In the genomic region with DNA sequence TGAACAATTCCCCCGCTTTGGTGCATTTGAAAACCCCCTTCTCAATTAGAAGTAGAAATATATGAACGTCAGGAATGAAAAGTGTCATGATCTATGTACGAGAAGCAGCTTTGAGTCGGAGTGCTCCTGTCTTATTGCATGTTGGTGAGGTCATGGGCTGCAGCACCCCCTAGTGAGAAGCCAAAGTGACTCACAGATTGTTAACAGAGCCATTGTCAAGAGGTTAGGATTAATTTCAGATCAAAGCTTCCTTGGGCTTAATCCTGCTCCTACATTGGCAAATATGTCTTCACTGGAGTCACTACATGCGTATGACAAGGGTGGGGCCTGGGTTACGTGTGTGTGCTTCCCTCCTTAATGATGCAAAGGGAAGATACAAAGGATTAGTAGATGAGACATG, we compare ENCODE assay signal across 9 mouse cellular contexts.
DNase-seq lines count a peak whose midpoint lies in the region; ATAC-seq and TF ChIP-seq lines count a peak whose summit lies in the region.
"Had no signal": no experiment of that assay in that cellular context is flagged by ENCODE, and none has a peak within 500 bp of the region (broad histone marks: within the 10 kb centered on the region; RNA-seq: fewer than 3 reads in every experiment).

No protein-coding gene starts in this region.

- TF ChIP-seq EP300 in CH12.LX (IDR thresholded peaks at IDR 0.05; ENCODE audit: low read length) = no peak

- CTCF ChIA-PET in Patski (lab: Charles Lee) = interaction anchor here (1.4 to 1.6 kb wide), 2 partner anchors 9 to 10 kb away, joined by 3 to 4 read pairs; no protein-coding TSS in a partner anchor

- H3K27me3 ChIP-seq in intestine, postnatal 0 days (replicated peaks; ENCODE audit: control insufficient read depth, insufficient read depth, low read length) = no peaks in the 10 kb centered on the region
- H3K27me3 ChIP-seq in intestine, embryonic 16.5 days (replicated peaks; ENCODE audit: control insufficient read depth, insufficient read depth, low read length) = no peaks in the 10 kb centered on the region
- H3K27me3 ChIP-seq in CH12.LX (replicated peaks) (no peaks in the 10 kb centered on the region), Patski (peaks cover 4% of the 10 kb centered on the region)
- no peaks in the 10 kb centered on the region for H3K27me3 ChIP-seq in lung, embryonic 14.5 days (ENCODE audit: insufficient read depth, low read length)
- no peaks in the 10 kb centered on the region for H3K27me3 ChIP-seq in neural tube, embryonic 15.5 days (replicated peaks)

- in situ Hi-C loops in CH12.LX (cut with MboI; ENCODE audit: low pct_ligation_motif_present, low pct_unique_long_range_greater_than_20kb, low sequenced_read_pairs) = loop anchor here (10.0 kb wide), 1 partner anchor 411 kb away; no protein-coding TSS in a partner anchor
- in situ Hi-C loops in Patski (cut with MboI; ENCODE audit: low pct_unique_long_range_greater_than_20kb) = no loop called here

- H3K4me1 ChIP-seq in intestine, postnatal 0 days (replicated peaks; ENCODE audit: control insufficient read depth, insufficient read depth, low read length) = no peaks in the 10 kb centered on the region
- H3K4me1 ChIP-seq in intestine, embryonic 16.5 days (ENCODE audit: control insufficient read depth, insufficient read depth, low read length) = no peaks in the 10 kb centered on the region
- no peaks in the 10 kb centered on the region for H3K4me1 ChIP-seq in CH12.LX (ENCODE audit: control insufficient read depth in 1 of 2, insufficient read depth in 2 of 2)
- H3K4me1 ChIP-seq in lung, embryonic 14.5 days (ENCODE audit: insufficient read depth) = no peaks in the 10 kb centered on the region
- no peaks in the 10 kb centered on the region for H3K4me1 ChIP-seq in neural tube, embryonic 15.5 days

- no peaks in the 10 kb centered on the region; the same call in 1 of the 2 replicates for H3K79me2 ChIP-seq in CH12.LX (replicated peaks; ENCODE audit: control insufficient read depth, extremely low read depth, insufficient read depth, poor library complexity, severe bottlenecking)

- no peaks in the 10 kb centered on the region for H3K36me3 ChIP-seq in intestine, postnatal 0 days (ENCODE audit: control insufficient read depth, insufficient read depth)
- H3K36me3 ChIP-seq in intestine, embryonic 16.5 days (ENCODE audit: control insufficient read depth, insufficient read depth, low read length) = no peaks in the 10 kb centered on the region
- H3K36me3 ChIP-seq in CH12.LX (replicated peaks in 1 of 2; ENCODE audit: control insufficient read depth in 1 of 2, insufficient read depth in 1 of 2, low read length in 1 of 2) = no peaks in the 10 kb centered on the region
- no peaks in the 10 kb centered on the region for H3K36me3 ChIP-seq in lung, embryonic 14.5 days (ENCODE audit: insufficient read depth)
- H3K36me3 ChIP-seq in neural tube, embryonic 15.5 days = no peaks in the 10 kb centered on the region

- peak; percentile 38 for DNase-seq in CH12.LX (ENCODE audit: extremely low read depth)
- DNase-seq in Patski (ENCODE audit: low read depth, low spot score) = no peak
- peak; percentile 49 for DNase-seq in lung, embryonic 14.5 days
- no peak for DNase-seq in thymus, postnatal 36 days

- ATAC-seq in intestine, postnatal 0 days = no peak
- no peak for ATAC-seq in intestine, embryonic 16.5 days
- no peak for ATAC-seq in Patski
- ATAC-seq in lung, embryonic 14.5 days (ENCODE audit: insufficient read depth) = no peak
- ATAC-seq in neural tube, embryonic 15.5 days (ENCODE audit: low FRiP score) = no peak
- ATAC-seq: hindbrain, embryonic 16.5 days had no signal

- TF ChIP-seq POLR2A in CH12.LX (IDR thresholded peaks at IDR 0.05; ENCODE audit: low read depth, low read length) = no peak

- H3K27ac ChIP-seq in intestine, postnatal 0 days (ENCODE audit: low read depth, low read length) = no peak overlapping the region
- no peak overlapping the region for H3K27ac ChIP-seq in intestine, embryonic 16.5 days (ENCODE audit: low read length)
- no peak overlapping the region for H3K27ac ChIP-seq in CH12.LX (ENCODE audit: insufficient read depth, low read depth)
- no peak overlapping the region for H3K27ac ChIP-seq in lung, embryonic 14.5 days (ENCODE audit: low read depth)
- H3K27ac ChIP-seq in neural tube, embryonic 15.5 days (replicated peaks) = no peak overlapping the region

- WGBS in intestine, postnatal 0 days = 76% methylated on average over 6 of the region's 6 CpGs
- 72% methylated on average over 6 of the region's 6 CpGs for WGBS in intestine, embryonic 16.5 days
- WGBS in lung, embryonic 14.5 days = 69% methylated on average over 6 of the region's 6 CpGs
- 82% methylated on average over 6 of the region's 6 CpGs for WGBS in neural tube, embryonic 15.5 days

- POLR2A ChIA-PET in Patski (lab: Charles Lee) = no interaction called here

- TF ChIP-seq CTCF in intestine, postnatal 0 days (IDR thresholded peaks at IDR 0.05; ENCODE audit: low read depth) = peak; percentile 67
- TF ChIP-seq CTCF in CH12.LX (conservative IDR thresholded peaks at IDR 0.05 in 1 of 2, IDR thresholded peaks at IDR 0.05 in 1 of 2; ENCODE audit: low read depth in 2 of 2, low read length in 2 of 2) (peak; percentile 34 to 81; a peak in 3 of 4 replicates), Patski (IDR thresholded peaks at IDR 0.05) (peak; percentile 27)
- TF ChIP-seq CTCF in lung, embryonic 14.5 days (IDR thresholded peaks at IDR 0.05; ENCODE audit: low read depth) = peak; percentile 59

- peak; percentile 79 for TF ChIP-seq RAD21 in CH12.LX (IDR thresholded peaks at IDR 0.05; ENCODE audit: low read depth, low read length)

- no peaks in the 10 kb centered on the region for H3K9me3 ChIP-seq in intestine, postnatal 0 days (ENCODE audit: control insufficient read depth)
- no peaks in the 10 kb centered on the region for H3K9me3 ChIP-seq in intestine, embryonic 16.5 days (ENCODE audit: control insufficient read depth, low read length)
- H3K9me3 ChIP-seq in CH12.LX (replicated peaks; ENCODE audit: low read length) = no peaks in the 10 kb centered on the region
- no peaks in the 10 kb centered on the region for H3K9me3 ChIP-seq in lung, embryonic 14.5 days (ENCODE audit: low read depth, low read length)
- H3K9me3 ChIP-seq in neural tube, embryonic 15.5 days (replicated peaks) = no peaks in the 10 kb centered on the region

- H3K9ac ChIP-seq in intestine, postnatal 0 days (ENCODE audit: low read depth, low read length) = no peak overlapping the region
- no peak overlapping the region for H3K9ac ChIP-seq in intestine, embryonic 16.5 days (ENCODE audit: low read depth, low read length)
- H3K9ac ChIP-seq in CH12.LX (ENCODE audit: insufficient read depth, low read depth) = no peak overlapping the region
- no peak overlapping the region for H3K9ac ChIP-seq in lung, embryonic 14.5 days
- H3K9ac ChIP-seq in neural tube, embryonic 15.5 days (replicated peaks) = no peak overlapping the region

- dilution Hi-C loops in CH12.LX (cut with MboI; ENCODE audit: extremely low pct_ligation_motif_present, extremely low pct_unique_long_range_greater_than_20kb, low sequenced_read_pairs) = no loop called here

- no peak overlapping the region for H3K4me3 ChIP-seq in intestine, postnatal 0 days (ENCODE audit: low read depth, low read length)
- H3K4me3 ChIP-seq in intestine, embryonic 16.5 days (ENCODE audit: low read length) = no peak overlapping the region
- no peak overlapping the region for H3K4me3 ChIP-seq in CH12.LX (replicated peaks in 1 of 3; ENCODE audit: low read depth in 2 of 3, low read length in 2 of 3, poor library complexity in 1 of 3)
- H3K4me3 ChIP-seq in lung, embryonic 14.5 days (ENCODE audit: low read depth, low read length) = no peak overlapping the region
- H3K4me3 ChIP-seq in neural tube, embryonic 15.5 days (replicated peaks) = no peak overlapping the region
- H3K4me3 ChIP-seq: erythroblast, embryonic 14.5 days had no signal

- no peak overlapping the region for H3K4me2 ChIP-seq in intestine, postnatal 0 days (replicated peaks; ENCODE audit: low read depth)
- no peak overlapping the region for H3K4me2 ChIP-seq in intestine, embryonic 16.5 days (ENCODE audit: low read depth, low read length)
- H3K4me2 ChIP-seq in CH12.LX (ENCODE audit: insufficient read depth, low read depth, poor library complexity, severe bottlenecking) = no peak overlapping the region
- H3K4me2 ChIP-seq in lung, embryonic 14.5 days = no peak overlapping the region
- H3K4me2 ChIP-seq in neural tube, embryonic 15.5 days = no peak overlapping the region

TF ChIP-seq in CH12.LX, 34 proteins besides CTCF, POLR2A, EP300 and RAD21:
- TF ChIP-seq IRF4 (IDR thresholded peaks at IDR 0.05; ENCODE audit: low read depth, low read length) = 0 out of 2 replicates have a peak, but pooled peaks have one; percentile 13
- no peak for TF ChIP-seq MAX (IDR thresholded peaks at IDR 0.05; ENCODE audit: low read length)
- TF ChIP-seq SMC3 (IDR thresholded peaks at IDR 0.05; ENCODE audit: low read depth, low read length) = peak; percentile 81
- no peak for TF ChIP-seq MXI1 (IDR thresholded peaks at IDR 0.05; ENCODE audit: low read depth, low read length)
- no peak for TF ChIP-seq ZNF384 (IDR thresholded peaks at IDR 0.05; ENCODE audit: low read depth, low read length)
- peak; percentile 12; the same call in 1 of the 2 replicates for TF ChIP-seq ZC3H11A (IDR thresholded peaks at IDR 0.05; ENCODE audit: low read depth, low read length)
- TF ChIP-seq CHD2 (IDR thresholded peaks at IDR 0.05; ENCODE audit: low read length) = no peak
- no peak for TF ChIP-seq JUN (IDR thresholded peaks at IDR 0.05; ENCODE audit: insufficient read depth, low read depth, low read length)

Comparison
In these comparisons a context has a peak if more than half of its experiments do, and no peak if none do; other contexts are left out.
1. DNase-seq: peak in CH12.LX (single experiment) and lung, embryonic 14.5 days (single experiment); none in Patski (single experiment) and thymus, postnatal 36 days (0 of 2).
2. Peak in every context shown above with its lines, with median percentiles within 50 percentile points of each other: CTCF ChIP-seq.